Mouse (Mus musculus) ES-E14 (cell line): ENCODE data around the gene Bcap31. TPM values are rescaled to one million over a fixed set of nuclear protein-coding genes. Genes with fewer than 3 reads are reported as not detected.

Experiments used
- DNase-seq: peaks from one replicate; pipeline ENCODE4 v3.0.0-alpha.2; 2013; ENCODE audit warnings: low read depth, low spot score
- H3K27ac ChIP-seq: 2 replicates; pipeline ENCODE4 v1.5.1; 2012; ENCODE audit warnings: low read depth, mild to moderate bottlenecking, low read length, moderate library complexity, mixed read lengths; ENCODE audit not compliant: poor library complexity, insufficient read depth, severe bottlenecking
- H3K36me3 ChIP-seq: 2 replicates; pipeline ENCODE4 v1.6.1; 2012; ENCODE audit warnings: mild to moderate bottlenecking, low read length, moderate library complexity, mixed read lengths; ENCODE audit not compliant: control insufficient read depth, poor library complexity, insufficient read depth, severe bottlenecking
- H3K4me1 ChIP-seq, 2 experiments: fragments of 150-350 bp in 1 of 2; sonication (generic) in 1 of 2; 2 replicates each; pipeline ENCODE4 v1.6.1; 2012; ENCODE audit warnings: low read length in 2 of 2, mild to moderate bottlenecking in 1 of 2, mixed read lengths in 1 of 2; ENCODE audit not compliant: control insufficient read depth in 2 of 2, insufficient read depth in 2 of 2, poor library complexity in 1 of 2
- H3K4me3 ChIP-seq, 2 experiments: fragments of 150-350 bp in 1 of 2; sonication (generic) in 1 of 2; 2 replicates each; pipeline ENCODE4 v1.5.1; 2012; ENCODE audit warnings: low read length in 2 of 2, low read depth in 1 of 2, mild to moderate bottlenecking in 1 of 2, mixed read lengths in 1 of 2; ENCODE audit not compliant: insufficient read depth in 1 of 2, poor library complexity in 1 of 2, severe bottlenecking in 1 of 2
- H3K9ac ChIP-seq: 2 replicates; pipeline ENCODE4 v1.6.1; 2012; ENCODE audit warnings: low read depth, mild to moderate bottlenecking, low read length, mixed read lengths; ENCODE audit not compliant: poor library complexity, insufficient read depth, severe bottlenecking
- H3K9me3 ChIP-seq: fragments of 150-350 bp; sonication (generic); 2 replicates; pipeline ENCODE4 v1.6.1; 2012; ENCODE audit warnings: low read depth, mild to moderate bottlenecking, low read length; ENCODE audit not compliant: control insufficient read depth, insufficient read depth
- CHD2 ChIP-seq: IDR thresholded peaks from 2 replicates; pipeline ENCODE4 v1.6.1; 2014; ENCODE audit warnings: mild to moderate bottlenecking, low read depth, low read length, inconsistent platforms
- HCFC1 ChIP-seq: IDR thresholded peaks from 2 replicates; pipeline ENCODE4 v1.6.1; 2012; ENCODE audit warnings: low read length, inconsistent platforms, borderline replicate concordance; ENCODE audit not compliant: insufficient read depth
- MAFK ChIP-seq: IDR thresholded peaks from 2 replicates; pipeline ENCODE4 v1.6.1; 2014; ENCODE audit warnings: mild to moderate bottlenecking, low read depth, low read length, inconsistent platforms; ENCODE audit not compliant: insufficient read depth
- ZC3H11A ChIP-seq: IDR thresholded peaks from 2 replicates; pipeline ENCODE4 v1.6.1; 2012; ENCODE audit warnings: low read depth, mild to moderate bottlenecking, inconsistent platforms, low read length, borderline replicate concordance
- ZNF384 ChIP-seq: IDR thresholded peaks from 2 replicates; pipeline ENCODE4 v1.6.1; 2012; ENCODE audit warnings: low read depth, low read length, inconsistent platforms
- in situ Hi-C, 2 experiments: fragments of 600-800 bp; cut with MboI; formaldehyde crosslinking; loops; one replicate each; pipeline ENCODE4 v1.15.1; 2025; ENCODE audit warnings: low sequenced_read_pairs in 2 of 2, inconsistent platforms in 1 of 2; ENCODE audit not compliant: unreplicated experiment in 2 of 2
- total RNA-seq: library from RNA; depleted of rRNA; stranded (reverse); fragments of 300-350 nt; gene quantifications from 2 replicates; pipeline ENCODE4 v1.2.3, GENCODE M21; 2012

Gene Bcap31
- total RNA-seq, 1 experiment: 246 TPM

DNA sequence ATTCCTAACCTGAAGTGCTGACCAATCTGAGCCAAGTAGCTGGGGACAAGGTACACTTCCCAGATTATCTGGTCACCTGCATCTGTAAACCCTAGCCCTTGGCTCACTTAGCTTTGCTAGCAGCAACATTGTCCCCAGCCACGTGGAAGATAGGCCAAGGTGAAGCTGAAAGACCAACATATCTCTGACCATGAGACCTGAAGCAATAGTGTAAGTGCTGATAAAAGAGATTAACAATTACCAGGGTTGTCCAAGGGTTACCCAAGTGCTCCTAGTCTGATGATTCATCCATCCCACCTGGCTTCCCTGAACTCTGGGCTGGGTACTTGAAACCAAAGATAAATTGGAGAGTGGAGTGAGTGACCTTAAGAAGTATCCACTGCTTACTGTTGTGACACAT, 14.9 kb upstream of the Bcap31 start:
- 0 out of 2 replicates have a peak, but pooled peaks cover 3% of the 10 kb centered on the region for H3K36me3 ChIP-seq
- H3K27ac ChIP-seq: no peak overlapping the region
- H3K9me3 ChIP-seq: no peaks in the 10 kb centered on the region
- no peak overlapping the region for H3K9ac ChIP-seq
- H3K4me3 ChIP-seq: no peak overlapping the region
- TF ChIP-seq HCFC1 (no peak), CHD2 (no peak), ZNF384 (no peak), MAFK (no peak), ZC3H11A (no peak)
- in situ Hi-C loops: no loop called here
- no peaks in the 10 kb centered on the region; a peak in 1 of 4 replicates for H3K4me1 ChIP-seq
- no peak for DNase-seq

DNA sequence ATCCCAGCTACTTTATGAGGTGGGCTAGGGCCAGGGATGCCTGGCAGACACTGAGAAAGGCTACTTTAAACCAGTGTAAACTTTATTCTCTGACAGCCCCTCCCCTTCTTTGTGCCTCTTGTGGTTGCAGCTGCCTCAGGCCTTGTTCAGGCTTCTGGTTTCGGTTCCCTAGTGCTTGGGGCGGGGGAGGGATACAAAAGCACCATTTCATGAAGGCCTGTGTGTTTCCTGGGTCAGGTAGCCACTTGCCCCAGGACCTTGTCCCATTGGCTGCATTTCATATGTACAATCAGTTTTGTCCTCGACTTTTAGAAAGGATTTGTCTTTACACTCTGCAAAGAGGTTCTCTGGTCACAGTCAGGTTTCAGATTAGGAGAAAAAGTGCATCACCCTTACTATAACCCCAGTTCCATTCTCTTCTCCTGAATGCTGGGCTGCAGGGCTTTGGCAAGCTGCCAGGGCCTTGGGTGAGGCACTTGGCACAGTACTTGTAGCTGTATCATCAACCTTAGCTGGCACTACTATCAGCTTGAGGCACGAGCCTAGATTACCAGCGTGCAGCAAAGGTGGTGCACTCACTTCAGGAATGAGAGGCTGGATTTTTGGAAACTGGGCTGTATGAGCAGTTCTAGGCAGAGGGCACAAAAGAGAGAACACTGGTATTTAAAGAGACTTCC, 2.8 kb upstream of the Bcap31 start:
- in situ Hi-C loops: no loop called here

DNA sequence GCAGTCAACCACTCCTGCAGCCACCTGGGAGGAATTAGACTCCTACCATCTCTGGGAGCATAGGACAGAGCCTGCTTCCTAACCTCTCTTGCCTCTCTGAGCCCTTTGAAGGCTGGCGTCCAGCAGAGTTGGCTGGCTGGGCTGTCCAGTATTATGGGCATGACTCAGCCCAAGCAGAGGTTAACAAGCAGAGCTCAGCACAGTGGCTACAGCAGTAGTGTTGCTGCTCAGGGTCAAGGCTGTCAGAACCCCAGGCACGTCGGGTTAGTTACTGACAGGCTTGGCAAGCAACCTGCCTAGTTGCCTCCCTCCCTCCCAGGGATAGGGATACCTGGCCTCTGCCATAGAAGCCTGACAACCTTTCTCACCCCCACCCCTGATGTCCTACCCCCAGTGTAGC, 2.3 kb upstream of the Bcap31 start:
- H3K9ac ChIP-seq: no peak overlapping the region; the same call in 1 of the 2 replicates

More for the DNA sequence above, 2.8 kb upstream of the Bcap31 start:
- no peak for TF ChIP-seq CHD2
- no peak for TF ChIP-seq ZNF384
- no peak for TF ChIP-seq ZC3H11A
- Histone ChIP-seq H3K9me3 (no peaks in the 10 kb centered on the region), H3K9ac (no peak overlapping the region), H3K4me1 (peaks cover 0 to 14% of the 10 kb centered on the region in 2 experiments; a peak in 1 of 4 replicates), H3K4me3 (no peak overlapping the region), H3K27ac (no peak overlapping the region; the same call in 1 of the 2 replicates), H3K36me3 (peaks cover 3% of the 10 kb centered on the region)
- no peak for DNase-seq

DNA sequence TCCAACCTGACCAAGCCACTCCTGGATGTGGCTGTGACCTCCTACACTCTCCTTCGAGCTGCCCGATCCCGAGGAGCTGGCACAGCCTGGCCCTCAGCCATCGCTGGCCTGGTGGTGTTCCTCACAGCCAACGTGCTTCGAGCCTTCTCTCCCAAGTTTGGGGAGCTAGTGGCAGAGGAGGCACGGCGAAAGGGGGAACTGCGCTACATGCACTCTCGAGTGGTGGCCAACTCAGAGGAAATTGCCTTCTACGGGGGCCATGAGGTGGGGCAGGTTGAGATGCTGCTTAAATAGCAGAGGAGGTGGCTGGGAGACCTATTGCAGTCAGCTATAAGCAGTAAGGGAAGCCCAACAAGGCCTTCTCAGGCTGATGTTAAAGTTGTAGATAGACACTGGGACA, 1.7 kb upstream of the Bcap31 start:
- Histone ChIP-seq H3K36me3 (peaks cover 3% of the 10 kb centered on the region), H3K9ac (peak overlapping the region; percentile 53; the same call in 1 of the 2 replicates), H3K4me3 (peak overlapping the region; percentile 58 to 69; a peak in 3 of 4 replicates), H3K27ac (no peak overlapping the region), H3K9me3 (no peaks in the 10 kb centered on the region), H3K4me1 (peaks cover 2 to 14% of the 10 kb centered on the region in 2 experiments; a peak in 2 of 4 replicates)
- no peak for TF ChIP-seq MAFK
- no peak for TF ChIP-seq HCFC1
- TF ChIP-seq ZC3H11A: no peak
- TF ChIP-seq CHD2: no peak
- no peak for TF ChIP-seq ZNF384
- in situ Hi-C loops: no loop called here
- no peak for DNase-seq

More for the DNA sequence above, 2.3 kb upstream of the Bcap31 start:
- TF ChIP-seq MAFK (no peak), CHD2 (no peak), HCFC1 (no peak), ZC3H11A (no peak), ZNF384 (no peak)
- DNase-seq: no peak
- Histone ChIP-seq H3K4me3 (no peak overlapping the region), H3K36me3 (peaks cover 3% of the 10 kb centered on the region), H3K27ac (no peak overlapping the region), H3K9me3 (no peaks in the 10 kb centered on the region), H3K4me1 (peaks cover 2 to 14% of the 10 kb centered on the region in 2 experiments; a peak in 2 of 4 replicates)
- in situ Hi-C loops: no loop called here
